Comparison of ENCODE assay signal across 28 mouse cellular contexts in genomic region chrX:94129712-94130111, GRCm38 (mm10). TPM values are rescaled to one million over a fixed set of nuclear protein-coding genes. Genes with fewer than 3 reads are reported as not detected.
DNase-seq lines count a peak whose midpoint lies in the region; ATAC-seq and TF ChIP-seq lines count a peak whose summit lies in the region.
"Had no signal": no experiment of that assay in that cellular context is flagged by ENCODE, and none has a peak within 500 bp of the region (broad histone marks: within the 10 kb centered on the region; RNA-seq: fewer than 3 reads in every experiment).

No protein-coding gene starts in this region.

- peaks cover 3% of the 10 kb centered on the region; the same call in 1 of the 2 replicates for H3K4me1 ChIP-seq in E14TG2a.4 (replicated peaks; ENCODE audit: low read depth, low read length)
- H3K4me1 ChIP-seq: intestine, embryonic 15.5 days; kidney, embryonic 15.5 days; limb, embryonic 10.5 days; midbrain, embryonic 10.5 days; neural tube, embryonic 13.5 days had no signal

- no peak overlapping the region for H3K27ac ChIP-seq in layer of hippocampus, adult 2 months
- H3K27ac ChIP-seq in macrophage, result 0 out of 2 replicates have a peak overlapping the region, but pooled peaks have one; percentile 8
- H3K27ac ChIP-seq: forebrain, embryonic 10.5 days; intestine, embryonic 15.5 days; kidney, embryonic 15.5 days; limb, embryonic 10.5 days; midbrain, embryonic 10.5 days; neural tube, embryonic 13.5 days had no signal

- no peak overlapping the region for H3K4me3 ChIP-seq in layer of hippocampus, adult 2 months
- H3K4me3 ChIP-seq in E14TG2a.4 (replicated peaks; ENCODE audit: low read length) (no peak overlapping the region), macrophage (ENCODE audit: inconsistent target) (no peak overlapping the region)
- H3K4me3 ChIP-seq: forebrain, embryonic 10.5 days; intestine, embryonic 15.5 days; kidney, embryonic 15.5 days; limb, embryonic 10.5 days; midbrain, embryonic 10.5 days; myocyte; neural tube, embryonic 13.5 days had no signal

- no peak for ATAC-seq in CD4-positive, CD25-positive, alpha-beta regulatory T cell, adult 4 months
- ATAC-seq: forebrain, embryonic 16.5 days; hindbrain, embryonic 16.5 days; intestine, embryonic 15.5 days; midbrain, embryonic 16.5 days had no signal

- H3K9me3 ChIP-seq in E14TG2a.4 (ENCODE audit: low read length), result no peaks in the 10 kb centered on the region
- H3K9me3 ChIP-seq: forebrain, embryonic 10.5 days; G1E; intestine, embryonic 15.5 days; kidney, embryonic 15.5 days; limb, embryonic 10.5 days; midbrain, embryonic 10.5 days; neural tube, embryonic 13.5 days had no signal

- DNase-seq in CD4-positive, CD25-positive, alpha-beta regulatory T cell, adult 2 months (ENCODE audit: low read depth, low spot score), result peak; percentile 12
- DNase-seq in layer of hippocampus, adult 2 months (ENCODE audit: low spot score in 2 of 2), result no peak
- DNase-seq in layer of hippocampus, postnatal 36 days, result no peak
- no peak for DNase-seq in cerebellum, adult 8-10 months
- DNase-seq: adrenal gland, postnatal 25 days; cerebellum, postnatal 10 days; gastrocnemius, postnatal 36 days; kidney, postnatal 4 days; layer of hippocampus, adult 9-11 months; lung, adult 2 months; retina, postnatal 1 day; right cerebral cortex, postnatal 25 days; spleen, adult 18-20 months; thymus, postnatal 36 days had no signal

- no peaks in the 10 kb centered on the region for H3K79me2 ChIP-seq in macrophage (ENCODE audit: inconsistent target)

- WGBS in macrophage (ENCODE audit: missing documents), result 100% methylated on average over 3 of the region's 4 CpGs

- H3K36me3 ChIP-seq in E14TG2a.4 (ENCODE audit: insufficient read depth, low read length), result no peaks in the 10 kb centered on the region
- no peaks in the 10 kb centered on the region for H3K36me3 ChIP-seq in macrophage (ENCODE audit: inconsistent target)
- H3K36me3 ChIP-seq: forebrain, embryonic 10.5 days; G1E; intestine, embryonic 15.5 days; kidney, embryonic 15.5 days; limb, embryonic 10.5 days; midbrain, embryonic 10.5 days; neural tube, embryonic 13.5 days had no signal

- peaks cover 8% of the 10 kb centered on the region; the same call in 1 of the 2 replicates for H3K27me3 ChIP-seq in E14TG2a.4 (ENCODE audit: insufficient read depth, low read length)

- TF ChIP-seq CTCF in layer of hippocampus, adult 2 months (conservative IDR thresholded peaks at IDR 0.05), result peak; percentile 25; the same call in 1 of the 2 replicates
- peak; percentile 56 for TF ChIP-seq CTCF in E14TG2a.4 (conservative IDR thresholded peaks at IDR 0.05; ENCODE audit: low read length)

RNA-seq across cellular contexts. Expression of gene Zfx, which starts 6.2 kb away (rescaled TPM):
- polyA plus RNA-seq in CD4-positive, CD25-positive, alpha-beta regulatory T cell, adult 4 months (2017; shearing (Covaris generic)), result 10 to 100 TPM; 28.9 to 32.5 TPM
- total RNA-seq in layer of hippocampus, adult 2 months (2021), result 10 to 100 TPM; 34.2 to 38.4 TPM
- 10 to 100 TPM; 32.0 to 35.0 TPM for total RNA-seq in layer of hippocampus, postnatal 36 days (2021)
- total RNA-seq in macrophage (2018; cell fraction: chromatin; rRNA removed), result 100 to 1,000 TPM in 12 of 26 experiments, 10 to 100 TPM in 14; 66.4 to 142 (median 99.1) TPM
- total RNA-seq in macrophage (2018; cell fraction: cytosol; rRNA removed), result 10 to 100 TPM; 17.6 to 34.8 (median 25.9) TPM
- 10 to 100 TPM; 41.8 to 83.3 (median 53.5) TPM for total RNA-seq in macrophage (2018; cell fraction: nucleus; rRNA removed)
- polyA plus RNA-seq in macrophage (2018), result 9.4 to 16.0 TPM (median 15.7 TPM) in 3 replicates
